Mouse (Mus musculus) cortical plate, adult 2 months (tissue): ENCODE data around the gene Slc38a3.

Source experiments
- CTCF ChIP-seq: fragments of 200-500 bp; IDR thresholded peaks from 2 replicates; pipeline ENCODE4 v1.5.1; 2011; ENCODE audit warnings: mild to moderate bottlenecking, control low read depth, low read length; ENCODE audit not compliant: insufficient read depth; ENCODE audit errors: extremely low read depth
- POLR2A ChIP-seq: fragments of 200-500 bp; IDR thresholded peaks from 2 replicates; pipeline ENCODE4 v1.6.1; 2011; ENCODE audit warnings: mild to moderate bottlenecking, low read length, control low read depth; ENCODE audit not compliant: insufficient read depth; ENCODE audit errors: extremely low read depth

DNA sequence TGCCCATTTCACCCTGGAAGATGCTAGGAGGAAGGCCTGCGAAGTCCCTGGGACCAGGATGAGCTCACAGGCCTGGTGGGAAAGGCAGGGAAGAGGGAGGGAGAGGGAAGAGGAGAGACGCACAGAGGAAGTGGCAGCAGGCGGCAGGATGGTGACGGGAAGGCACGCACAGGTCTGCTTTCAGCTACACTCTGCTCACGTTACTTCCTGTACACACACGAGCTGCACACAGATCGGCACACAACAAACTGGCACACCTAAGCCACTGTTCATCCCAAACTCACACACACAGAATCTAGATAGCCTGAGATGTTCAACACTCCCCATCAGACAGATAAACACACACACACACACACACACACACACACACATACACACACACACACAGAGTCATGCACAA is 21.1 kb upstream of the Slc38a3 start:
- TF ChIP-seq POLR2A (no peak), CTCF (no peak)
